Mouse (Mus musculus): Measurements from ENCODE around the gene Kctd3. TPM values are rescaled to one million over a fixed set of nuclear protein-coding genes. Genes with fewer than 3 reads are reported as not detected.

Kctd3 gene
- polyA plus RNA-seq, 1 experiment from 2014 or later, result 45.9 TPM

DNA sequence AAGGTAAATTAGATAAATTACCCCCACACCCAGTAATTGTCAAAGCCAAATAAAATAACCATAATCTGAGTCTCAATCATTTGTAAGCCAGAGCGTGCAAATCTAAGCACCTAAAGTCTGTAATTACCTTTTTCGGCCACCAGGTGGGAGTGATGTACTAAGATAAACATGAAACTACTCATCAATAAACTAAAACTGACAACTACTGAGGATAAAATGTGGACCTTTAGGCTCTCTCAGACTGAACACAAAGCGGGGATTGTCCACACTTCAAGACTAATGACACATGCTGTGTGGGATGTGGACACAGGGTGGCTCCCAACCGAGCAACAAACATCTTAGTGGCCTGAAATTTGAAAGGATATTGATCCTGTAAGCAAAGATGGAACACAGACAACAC lies 14.4 kb downstream of the Kctd3 start:
- Histone ChIP-seq H3K36me3 (ENCODE audit: insufficient read depth) (peaks cover 81% of the 10 kb centered on the region), H3K4me3 (ENCODE audit: low read depth, low read length) (no peak overlapping the region), H3K4me1 (ENCODE audit: insufficient read depth) (no peaks in the 10 kb centered on the region), H3K4me2 (no peak overlapping the region), H3K27me3 (ENCODE audit: insufficient read depth, low read length) (no peaks in the 10 kb centered on the region), H3K27ac (ENCODE audit: low read depth) (no peak overlapping the region), H3K9ac (no peak overlapping the region), H3K9me3 (ENCODE audit: low read depth, low read length) (no peaks in the 10 kb centered on the region)
- TF ChIP-seq CTCF (IDR thresholded peaks at IDR 0.05; ENCODE audit: low read depth), result peak; percentile 71
- WGBS, result 33% methylated on average over 4 of the region's 4 CpGs
- no peak for ATAC-seq (ENCODE audit: insufficient read depth)
- DNase-seq, result peak; percentile 77

DNA sequence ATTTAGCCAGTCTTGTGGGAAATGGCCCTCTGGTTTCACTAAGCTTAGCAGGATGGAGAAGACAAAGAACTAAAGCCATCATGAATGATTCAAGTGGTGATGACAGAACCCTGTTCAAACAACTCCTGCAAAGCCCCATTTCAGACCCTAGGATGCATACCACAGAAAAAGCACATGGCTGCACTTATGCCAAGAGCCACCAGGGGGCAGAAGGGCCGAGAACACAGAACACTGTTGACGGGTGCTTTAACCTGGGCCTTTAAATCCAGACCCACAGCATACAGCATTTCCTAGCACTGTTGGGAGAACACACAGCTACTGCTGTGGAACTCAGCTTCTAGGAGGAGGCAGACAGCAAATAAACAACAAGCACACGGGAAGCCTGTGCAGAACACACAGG lies 27.6 kb downstream of the Kctd3 start:
- Histone ChIP-seq H3K4me3 (ENCODE audit: low read depth, low read length) (no peak overlapping the region), H3K27me3 (ENCODE audit: insufficient read depth, low read length) (no peaks in the 10 kb centered on the region), H3K9me3 (ENCODE audit: low read depth, low read length) (no peaks in the 10 kb centered on the region), H3K27ac (ENCODE audit: low read depth) (no peak overlapping the region), H3K36me3 (ENCODE audit: insufficient read depth) (peaks cover 85% of the 10 kb centered on the region), H3K9ac (no peak overlapping the region), H3K4me1 (ENCODE audit: insufficient read depth) (no peaks in the 10 kb centered on the region), H3K4me2 (no peak overlapping the region)
- DNase-seq (peak; percentile 81), ATAC-seq (ENCODE audit: insufficient read depth) (0 out of 2 replicates have a peak, but pooled peaks have one; percentile 62)
- TF ChIP-seq CTCF (IDR thresholded peaks at IDR 0.05; ENCODE audit: low read depth), result peak; percentile 84
- 7% methylated on average over 3 of the region's 3 CpGs for WGBS

DNA sequence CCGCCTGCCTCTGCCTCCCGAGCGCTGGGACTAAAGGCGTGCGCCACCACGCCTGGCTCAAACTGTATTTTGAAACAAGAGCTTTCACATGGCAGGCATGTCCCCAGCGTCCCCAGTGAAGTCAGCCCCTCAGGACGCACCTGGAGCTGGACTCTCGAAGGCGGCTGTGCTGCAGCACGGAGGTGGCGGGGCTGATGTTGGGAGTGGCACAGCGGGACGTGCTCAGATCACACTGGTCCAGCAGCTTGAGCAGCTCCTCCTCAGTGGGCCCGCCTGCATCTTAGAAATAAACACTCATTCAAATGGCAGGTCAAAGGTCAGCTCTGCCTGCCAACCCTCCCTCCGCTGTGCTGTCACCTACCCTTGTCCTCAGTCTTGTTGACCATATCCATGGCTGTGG lies 33.7 kb downstream of the Kctd3 start:
- no peak for ATAC-seq (ENCODE audit: insufficient read depth)
- whole genome bisulfite sequencing, result 88% methylated on average over 16 of the region's 16 CpGs
- Histone ChIP-seq H3K4me1 (ENCODE audit: insufficient read depth) (no peaks in the 10 kb centered on the region), H3K9me3 (ENCODE audit: low read depth, low read length) (no peaks in the 10 kb centered on the region), H3K27me3 (ENCODE audit: insufficient read depth, low read length) (no peaks in the 10 kb centered on the region), H3K27ac (ENCODE audit: low read depth) (no peak overlapping the region), H3K36me3 (ENCODE audit: insufficient read depth) (peaks cover 91% of the 10 kb centered on the region), H3K9ac (no peak overlapping the region), H3K4me2 (no peak overlapping the region), H3K4me3 (ENCODE audit: low read depth, low read length) (no peak overlapping the region)
- no peak for TF ChIP-seq CTCF (IDR thresholded peaks at IDR 0.05; ENCODE audit: low read depth)
- no peak for DNase-seq

DNA sequence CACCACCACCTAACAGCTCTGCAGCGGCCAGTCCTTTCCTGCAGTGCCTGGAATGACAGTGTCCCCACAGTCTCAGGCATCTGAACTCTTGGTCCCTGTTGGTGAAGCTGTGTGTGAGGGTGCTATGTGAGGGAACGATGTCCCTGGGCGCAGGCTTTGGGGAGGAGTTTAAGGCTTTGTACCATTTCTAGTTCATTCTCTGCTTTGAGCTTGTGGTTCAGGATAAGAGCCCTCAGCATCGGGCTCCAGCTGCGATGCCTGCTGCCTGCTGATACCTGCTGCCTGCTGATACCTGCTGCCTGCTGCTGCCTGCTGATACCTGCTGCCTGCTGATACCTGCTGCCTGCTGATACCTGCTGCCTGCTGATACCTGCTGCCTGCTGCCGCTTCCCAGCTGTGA lies 34.6 kb downstream of the Kctd3 start:
- Histone ChIP-seq H3K9ac (no peak overlapping the region), H3K4me2 (no peak overlapping the region), H3K27me3 (ENCODE audit: insufficient read depth, low read length) (no peaks in the 10 kb centered on the region), H3K9me3 (ENCODE audit: low read depth, low read length) (no peaks in the 10 kb centered on the region), H3K4me3 (ENCODE audit: low read depth, low read length) (no peak overlapping the region), H3K27ac (ENCODE audit: low read depth) (no peak overlapping the region), H3K36me3 (ENCODE audit: insufficient read depth) (peaks cover 91% of the 10 kb centered on the region), H3K4me1 (ENCODE audit: insufficient read depth) (no peaks in the 10 kb centered on the region)
- DNase-seq, result no peak
- 91% methylated on average over 6 of the region's 6 CpGs for WGBS
- no peak for TF ChIP-seq CTCF (IDR thresholded peaks at IDR 0.05; ENCODE audit: low read depth)
- 0 out of 2 replicates have a peak, but pooled peaks have one; percentile 28 for ATAC-seq (ENCODE audit: insufficient read depth)

DNA sequence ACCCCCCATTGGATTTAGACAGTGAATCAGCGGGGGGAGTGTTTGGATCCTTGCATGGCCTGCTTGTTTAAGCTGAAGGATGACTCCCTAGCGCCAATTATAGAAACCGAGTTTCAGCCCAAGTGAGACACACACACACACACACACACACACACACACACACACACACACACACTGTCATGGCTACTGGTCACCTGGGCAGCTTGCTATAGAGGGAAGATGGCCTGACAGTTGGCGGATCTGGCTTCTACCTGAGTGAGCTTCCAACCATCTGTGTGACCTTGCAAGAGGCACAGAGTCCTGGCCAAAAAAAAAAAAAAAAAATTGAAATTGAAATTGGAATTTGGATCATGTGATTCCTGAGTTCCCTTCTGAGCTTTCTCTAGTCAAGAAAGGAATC lies 55.1 kb downstream of the Kctd3 start:
- no peak for TF ChIP-seq CTCF (IDR thresholded peaks at IDR 0.05; ENCODE audit: low read depth)
- Histone ChIP-seq H3K27ac (ENCODE audit: low read depth) (no peak overlapping the region), H3K9me3 (ENCODE audit: low read depth, low read length) (no peaks in the 10 kb centered on the region), H3K36me3 (ENCODE audit: insufficient read depth) (no peaks in the 10 kb centered on the region), H3K4me2 (no peak overlapping the region), H3K4me1 (ENCODE audit: insufficient read depth) (0 out of 2 replicates have a peak, but pooled peaks cover 6% of the 10 kb centered on the region), H3K9ac (no peak overlapping the region), H3K27me3 (ENCODE audit: insufficient read depth, low read length) (no peaks in the 10 kb centered on the region), H3K4me3 (ENCODE audit: low read depth, low read length) (no peak overlapping the region)
- 91% methylated on average over 4 of the region's 4 CpGs for WGBS
- ATAC-seq (ENCODE audit: insufficient read depth) (no peak), DNase-seq (no peak)

DNA sequence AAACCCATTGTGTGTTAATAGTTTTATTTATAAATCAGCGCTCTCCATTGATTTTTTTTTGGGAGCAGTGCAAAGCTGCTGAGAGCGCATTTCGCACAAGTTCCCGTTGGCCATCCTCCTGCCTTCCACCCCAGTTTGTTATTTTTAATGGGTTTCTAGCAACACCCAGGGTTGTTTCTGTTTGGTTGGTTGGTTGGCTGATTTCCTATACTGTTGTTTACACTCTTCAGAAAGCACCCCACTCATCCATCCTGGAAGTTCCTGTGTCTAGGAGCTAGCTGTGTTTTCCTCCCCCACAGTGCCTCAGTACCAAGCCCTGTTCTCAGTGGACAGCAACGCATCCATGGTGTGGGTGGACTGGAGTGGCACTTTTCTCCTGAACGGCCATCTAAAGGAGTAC lies 56.5 kb downstream of the Kctd3 start:
- Histone ChIP-seq H3K4me2 (no peak overlapping the region), H3K27ac (ENCODE audit: low read depth) (no peak overlapping the region), H3K4me1 (ENCODE audit: insufficient read depth) (0 out of 2 replicates have a peak, but pooled peaks cover 6% of the 10 kb centered on the region), H3K9ac (no peak overlapping the region), H3K4me3 (ENCODE audit: low read depth, low read length) (no peak overlapping the region), H3K27me3 (ENCODE audit: insufficient read depth, low read length) (no peaks in the 10 kb centered on the region), H3K36me3 (ENCODE audit: insufficient read depth) (no peaks in the 10 kb centered on the region), H3K9me3 (ENCODE audit: low read depth, low read length) (no peaks in the 10 kb centered on the region)
- DNase-seq (peak; percentile 66), ATAC-seq (ENCODE audit: insufficient read depth) (peak; percentile 62; the same call in 1 of the 2 replicates)
- 67% methylated on average over 6 of the region's 6 CpGs for WGBS
- TF ChIP-seq CTCF (IDR thresholded peaks at IDR 0.05; ENCODE audit: low read depth), result no peak

DNA sequence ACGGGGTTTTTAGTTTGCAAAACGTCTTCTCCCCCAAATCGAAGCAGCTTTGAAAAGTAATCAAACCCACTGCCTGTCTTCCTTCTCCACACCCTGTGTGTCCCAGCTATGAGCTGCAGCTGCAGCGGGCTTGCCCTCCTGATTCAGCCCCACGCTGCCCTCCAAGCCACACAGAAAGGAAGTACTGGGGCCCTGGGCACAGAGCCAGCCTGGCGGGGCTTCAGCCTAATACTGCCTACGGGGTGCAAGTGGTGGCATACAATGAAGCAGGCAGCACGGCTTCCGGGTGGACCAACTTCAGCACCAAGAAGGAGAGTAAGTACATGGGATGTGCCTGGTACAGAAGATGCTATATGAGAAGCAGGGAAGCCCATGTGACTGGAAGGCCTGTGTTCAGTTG lies 59.4 kb downstream of the Kctd3 start:
- WGBS, result 61% methylated on average over 9 of the region's 9 CpGs
- H3K4me1 ChIP-seq (ENCODE audit: insufficient read depth), result peaks cover 9% of the 10 kb centered on the region; the same call in 1 of the 2 replicates
- no peaks in the 10 kb centered on the region for H3K9me3 ChIP-seq (ENCODE audit: low read depth, low read length)
- DNase-seq, result peak; percentile 26
- no peaks in the 10 kb centered on the region for H3K27me3 ChIP-seq (ENCODE audit: insufficient read depth, low read length)
- ATAC-seq (ENCODE audit: insufficient read depth), result no peak
- H3K36me3 ChIP-seq (ENCODE audit: insufficient read depth), result no peaks in the 10 kb centered on the region
- H3K4me3 ChIP-seq (ENCODE audit: low read depth, low read length), result no peak overlapping the region
- no peak overlapping the region for H3K4me2 ChIP-seq
- no peak overlapping the region for H3K27ac ChIP-seq (ENCODE audit: low read depth)
- no peak for TF ChIP-seq CTCF (IDR thresholded peaks at IDR 0.05; ENCODE audit: low read depth)
- H3K9ac ChIP-seq, result no peak overlapping the region

DNA sequence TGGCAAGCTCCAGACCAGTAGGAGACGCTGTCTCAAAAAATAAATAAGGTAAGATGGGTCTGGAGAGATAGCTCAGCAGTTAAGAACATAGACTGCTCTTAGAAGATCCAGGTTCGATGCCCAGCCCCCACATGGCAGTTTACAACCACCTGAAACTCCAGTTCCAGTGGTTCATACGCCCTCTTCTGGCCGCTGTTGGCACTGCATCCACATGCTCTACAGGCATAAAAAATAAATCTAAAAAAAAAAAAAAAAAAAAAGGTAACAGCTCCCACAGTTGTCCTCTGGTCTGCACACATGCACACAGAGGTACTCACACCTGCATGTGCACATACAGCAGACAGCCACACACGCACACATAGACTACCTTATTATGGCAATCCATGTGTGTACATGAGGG lies 59.8 kb downstream of the Kctd3 start:
- 61% methylated on average over 5 of the region's 5 CpGs for WGBS
- H3K27me3 ChIP-seq (ENCODE audit: insufficient read depth, low read length), result no peaks in the 10 kb centered on the region
- H3K9me3 ChIP-seq (ENCODE audit: low read depth, low read length), result no peaks in the 10 kb centered on the region
- H3K4me2 ChIP-seq, result no peak overlapping the region
- peak; percentile 48 for TF ChIP-seq CTCF (IDR thresholded peaks at IDR 0.05; ENCODE audit: low read depth)
- H3K36me3 ChIP-seq (ENCODE audit: insufficient read depth), result no peaks in the 10 kb centered on the region
- H3K27ac ChIP-seq (ENCODE audit: low read depth), result no peak overlapping the region
- no peak for ATAC-seq (ENCODE audit: insufficient read depth)
- peak; percentile 46 for DNase-seq
- H3K9ac ChIP-seq, result no peak overlapping the region
- no peak overlapping the region for H3K4me3 ChIP-seq (ENCODE audit: low read depth, low read length)
- H3K4me1 ChIP-seq (ENCODE audit: insufficient read depth), result peaks cover 9% of the 10 kb centered on the region; the same call in 1 of the 2 replicates
